Mouse (Mus musculus) macrophage (primary cell): ENCODE measurements around the gene Clstn2. TPM values are rescaled to one million over a fixed set of nuclear protein-coding genes. Genes with fewer than 3 reads are reported as not detected.

ENCODE experiments used
- H3K27ac ChIP-seq: fragments of 350-480 bp; formaldehyde crosslinking; 2 replicates; pipeline ENCODE4 v1.9.0; 2021
- H3K36me3 ChIP-seq: fragments of 350-480 bp; formaldehyde crosslinking; 2 replicates; pipeline ENCODE4 v1.9.0; 2021; ENCODE audit errors: inconsistent target
- H3K4me3 ChIP-seq: fragments of 350-480 bp; formaldehyde crosslinking; 2 replicates; pipeline ENCODE4 v1.9.0; 2021; ENCODE audit errors: inconsistent target
- H3K79me2 ChIP-seq: fragments of 350-480 bp; formaldehyde crosslinking; 2 replicates; pipeline ENCODE4 v1.9.0; 2021; ENCODE audit errors: inconsistent target
- WGBS: methylation state at CpG from one replicate; pipeline ENCODE4 v1.1.7; 2026; ENCODE audit warnings: inconsistent platforms; ENCODE audit not compliant: missing documents; 5-methylcytosine and 5-hydroxymethylcytosine counted together
- polyA plus RNA-seq: library from polyadenylated mRNA; stranded (reverse); fragments of 250-400 nt; gene quantifications from 3 replicates; pipeline ENCODE4 v1.2.4, GENCODE M21; 2018; ENCODE audit warnings: inconsistent platforms

Gene Clstn2
- polyA plus RNA-seq, 1 experiment from 2014 or later: not detected

DNA sequence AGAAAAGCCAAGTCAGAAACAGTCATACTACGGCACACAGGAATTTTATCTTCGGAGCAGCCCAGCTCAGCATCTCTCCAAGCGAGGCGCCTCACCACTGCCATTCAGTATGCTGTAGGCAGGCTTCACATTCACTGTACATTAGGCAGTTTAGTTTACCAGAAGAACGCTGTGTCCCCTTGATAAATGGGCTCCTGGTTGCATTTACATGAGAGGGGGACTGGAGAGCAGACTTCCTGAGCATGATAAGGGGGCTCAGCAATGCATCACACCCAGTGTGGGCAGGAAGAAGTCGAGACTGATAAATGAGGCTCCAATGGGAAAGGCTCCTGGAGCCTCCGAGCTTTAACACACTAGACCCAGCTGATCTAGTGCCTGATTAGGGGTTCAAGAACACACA, 190.9 kb downstream of the Clstn2 start:
- no peaks in the 10 kb centered on the region for H3K36me3 ChIP-seq
- H3K27ac ChIP-seq: no peak overlapping the region
- WGBS: 70% methylated on average over 7 of the region's 7 CpGs
- no peak overlapping the region for H3K4me3 ChIP-seq
- H3K79me2 ChIP-seq: no peaks in the 10 kb centered on the region

DNA sequence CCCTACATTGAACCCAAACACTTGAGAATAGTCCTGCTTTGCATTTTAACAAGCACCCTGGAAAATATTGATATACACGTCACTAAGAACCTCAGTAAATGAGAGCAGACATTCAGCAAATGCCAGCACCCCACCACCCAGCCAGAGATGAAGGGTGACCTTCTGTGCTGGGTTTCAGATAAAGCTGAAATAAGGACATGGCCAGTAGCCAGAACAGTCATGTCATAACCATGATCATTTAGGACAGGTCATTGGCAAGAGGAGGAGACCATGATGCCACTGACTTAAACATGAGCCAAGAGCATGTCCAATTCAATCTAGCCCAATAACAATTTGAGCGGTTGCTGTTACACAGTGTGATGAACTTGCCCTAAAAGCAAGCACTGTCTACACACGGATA, 201.8 kb downstream of the Clstn2 start:
- 93% methylated on average over 3 of the region's 3 CpGs for WGBS

DNA sequence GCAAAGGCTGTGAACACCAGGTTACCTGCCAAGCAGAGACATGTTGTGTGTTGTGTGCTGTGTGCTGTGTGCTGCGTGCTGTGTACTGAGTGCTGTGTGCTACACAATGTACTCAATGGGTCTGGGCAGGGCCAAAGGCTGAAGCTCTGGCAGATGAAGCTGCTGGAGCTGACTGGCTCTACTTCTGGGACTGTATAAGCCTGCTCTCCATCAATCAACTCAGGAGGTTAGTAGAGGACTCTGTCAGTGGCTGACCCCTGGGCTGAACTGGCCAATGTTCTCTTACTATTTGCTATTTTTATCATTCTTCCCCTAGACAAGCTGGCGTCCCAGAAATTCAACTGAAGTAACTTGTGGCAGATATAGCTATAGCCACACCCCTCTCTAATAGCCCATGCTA, 203.1 kb downstream of the Clstn2 start:
- Histone ChIP-seq H3K27ac (no peak overlapping the region), H3K79me2 (no peaks in the 10 kb centered on the region), H3K36me3 (no peaks in the 10 kb centered on the region), H3K4me3 (no peak overlapping the region)
- 86% methylated on average over 2 of the region's 2 CpGs for WGBS

More for the DNA sequence above, 201.8 kb downstream of the Clstn2 start:
- H3K36me3 ChIP-seq: no peaks in the 10 kb centered on the region
- no peaks in the 10 kb centered on the region for H3K79me2 ChIP-seq
- no peak overlapping the region for H3K4me3 ChIP-seq
- H3K27ac ChIP-seq: no peak overlapping the region

DNA sequence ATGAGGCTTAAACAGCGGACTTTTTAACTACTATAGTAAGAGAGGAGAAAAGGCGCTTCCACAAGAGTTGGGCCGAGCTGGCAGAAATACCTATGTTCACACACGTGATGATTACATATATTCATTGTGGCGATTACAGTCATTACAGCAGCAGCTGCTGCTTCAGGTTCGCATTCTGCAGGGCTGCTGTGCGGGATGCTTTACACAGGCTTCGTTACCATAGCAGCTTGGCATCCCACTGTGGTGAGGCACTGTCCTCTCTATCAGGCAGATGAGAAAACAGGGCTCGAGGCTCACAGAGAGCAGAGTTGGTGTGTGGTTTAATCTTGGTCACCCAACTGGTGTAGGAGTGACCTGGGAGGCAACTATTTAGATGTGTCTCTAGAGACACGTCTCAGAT, 205.3 kb downstream of the Clstn2 start:
- H3K4me3 ChIP-seq: no peak overlapping the region
- 80% methylated on average over 10 of the region's 10 CpGs for WGBS
- no peaks in the 10 kb centered on the region for H3K79me2 ChIP-seq
- no peak overlapping the region for H3K27ac ChIP-seq
- no peaks in the 10 kb centered on the region for H3K36me3 ChIP-seq

DNA sequence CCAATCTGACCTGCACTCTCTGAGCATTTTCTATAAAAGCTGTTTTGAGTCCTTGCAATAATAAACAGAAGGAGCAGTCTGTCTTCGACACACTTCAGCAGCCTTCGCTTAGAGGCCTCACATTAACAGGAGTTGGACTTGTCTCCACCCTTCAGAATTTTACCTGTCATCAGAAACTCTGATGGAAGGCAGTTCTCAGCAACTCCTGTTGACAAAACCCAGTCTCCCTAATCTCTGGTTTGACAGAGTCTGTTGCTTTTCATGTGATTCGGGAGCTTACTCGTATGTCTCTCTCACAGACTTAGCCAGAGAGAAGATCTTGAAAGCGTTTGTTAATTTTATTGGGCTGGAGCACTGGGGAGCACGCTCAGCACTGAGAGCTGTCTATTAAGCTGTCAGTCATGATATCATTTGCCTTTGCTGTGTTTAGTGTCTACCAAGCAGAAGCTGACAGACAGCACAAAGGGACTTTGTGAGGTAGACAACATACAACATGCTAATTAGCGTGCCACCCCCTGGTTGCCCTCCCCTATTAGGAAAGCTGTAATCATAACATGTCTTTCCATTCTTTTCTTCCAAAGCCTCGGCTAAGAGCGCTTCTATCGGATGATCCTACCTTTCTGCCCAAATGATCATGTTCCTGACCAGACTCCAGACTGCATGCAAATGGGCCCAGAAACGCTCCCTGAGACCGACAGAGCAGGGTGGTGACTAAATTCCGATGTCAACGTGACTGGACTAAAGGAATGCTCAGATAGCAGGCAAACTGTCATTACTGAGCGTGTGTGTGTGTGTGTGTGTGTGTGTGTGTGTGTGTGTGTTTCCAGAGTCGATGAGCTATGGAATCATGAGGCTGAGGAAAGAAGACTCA, 206.7 kb downstream of the Clstn2 start:
- Histone ChIP-seq H3K27ac (no peak overlapping the region), H3K79me2 (no peaks in the 10 kb centered on the region), H3K4me3 (no peak overlapping the region), H3K36me3 (no peaks in the 10 kb centered on the region)
- 92% methylated on average over 14 of the region's 16 CpGs for WGBS

DNA sequence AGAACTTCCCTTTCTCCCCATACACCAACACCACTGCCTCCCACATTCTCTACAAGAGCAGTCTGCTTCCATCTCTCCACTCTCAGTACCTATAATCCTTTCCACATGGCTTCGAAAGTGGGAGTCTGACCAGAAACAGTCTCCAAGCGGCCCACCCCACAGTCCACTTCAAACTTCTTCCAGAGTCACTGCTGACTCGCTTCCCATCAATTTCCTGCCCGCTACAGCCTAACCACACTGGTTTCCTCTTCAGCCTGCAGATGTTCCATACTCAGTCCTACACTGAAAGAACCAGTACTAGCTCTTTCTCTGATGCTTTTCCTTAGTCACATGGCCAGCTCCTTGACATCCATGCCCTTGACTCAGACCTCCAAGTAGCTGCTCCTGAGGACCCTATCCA, 215.9 kb downstream of the Clstn2 start:
- H3K36me3 ChIP-seq: no peaks in the 10 kb centered on the region
- 4% methylated on average over 4 of the region's 4 CpGs for WGBS
- H3K27ac ChIP-seq: no peak overlapping the region
- H3K79me2 ChIP-seq: no peaks in the 10 kb centered on the region
- H3K4me3 ChIP-seq: no peak overlapping the region

DNA sequence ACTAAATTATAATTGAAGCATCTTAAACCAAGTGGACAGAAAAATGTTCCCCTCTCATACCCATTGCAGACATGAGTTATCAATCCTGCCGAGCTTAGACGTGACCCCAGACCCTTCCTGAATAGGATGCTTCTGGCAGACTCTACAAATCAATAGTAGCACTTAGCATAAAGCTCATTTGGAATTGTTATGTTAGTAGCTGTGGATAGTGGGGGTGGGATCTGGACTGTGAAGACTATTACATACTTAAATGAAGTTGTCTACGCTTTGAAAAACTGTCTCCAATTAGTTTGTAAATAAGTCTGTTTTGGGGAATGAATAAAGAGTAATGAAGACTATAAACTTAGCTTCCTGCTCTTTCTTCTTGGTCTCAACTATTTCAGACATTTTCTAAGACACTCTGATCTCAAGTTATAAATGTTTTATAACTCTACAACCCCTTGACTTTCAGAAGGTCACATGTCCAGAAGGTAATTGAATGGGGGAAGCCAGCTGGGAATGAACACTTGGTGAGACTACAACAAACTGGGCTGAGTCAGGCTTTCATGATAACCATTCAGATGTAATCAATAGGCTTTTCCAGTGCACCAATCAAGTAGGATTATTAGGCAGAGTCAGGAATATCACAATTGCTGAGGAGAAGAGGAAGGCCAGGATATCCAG, 216.7 kb downstream of the Clstn2 start:
- WGBS: 95% methylated on average over 3 of the region's 3 CpGs
- H3K79me2 ChIP-seq: no peaks in the 10 kb centered on the region
- H3K27ac ChIP-seq: no peak overlapping the region
- no peaks in the 10 kb centered on the region for H3K36me3 ChIP-seq
- no peak overlapping the region for H3K4me3 ChIP-seq

DNA sequence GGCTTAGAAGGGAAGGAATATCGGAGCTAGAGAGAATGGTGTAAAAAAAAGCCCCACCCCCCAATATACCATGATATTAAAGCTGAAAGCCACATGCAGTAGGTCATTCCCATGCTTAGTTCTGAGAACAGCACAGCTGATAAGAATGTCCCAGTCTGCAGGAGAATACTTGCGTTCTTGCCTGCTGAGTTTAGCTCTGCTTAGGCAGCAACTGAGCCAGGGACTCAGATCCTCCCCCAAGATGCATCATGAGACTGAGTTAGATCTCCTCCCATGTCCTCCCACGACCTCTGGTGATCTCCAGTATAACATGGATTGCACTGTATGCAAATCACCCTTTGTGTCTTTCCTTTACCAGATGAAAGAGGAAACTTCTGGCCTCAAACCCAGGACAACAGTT, 219.8 kb downstream of the Clstn2 start:
- WGBS: 70% methylated on average over 3 of the region's 3 CpGs
- Histone ChIP-seq H3K4me3 (no peak overlapping the region), H3K79me2 (no peaks in the 10 kb centered on the region), H3K36me3 (no peaks in the 10 kb centered on the region), H3K27ac (no peak overlapping the region)

DNA sequence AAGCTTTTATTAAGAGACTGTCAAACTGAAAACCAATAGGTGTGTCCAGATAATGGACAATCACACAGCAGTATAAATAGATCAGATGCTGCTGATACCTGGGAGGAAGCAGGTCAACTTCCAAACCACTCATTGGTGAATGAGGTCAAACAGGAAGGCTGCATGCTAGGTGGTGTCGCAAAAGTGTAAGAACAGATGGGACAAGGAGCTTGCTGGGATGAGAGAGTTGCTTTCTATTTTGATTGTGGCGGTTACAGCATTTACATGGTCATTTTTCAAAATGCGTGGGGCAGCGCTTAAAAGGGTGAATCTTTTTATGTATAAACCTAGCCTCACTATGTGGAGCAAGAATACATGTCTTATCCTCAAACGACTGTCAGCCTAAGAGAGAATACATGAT, 225.9 kb downstream of the Clstn2 start:
- no peak overlapping the region for H3K4me3 ChIP-seq
- no peaks in the 10 kb centered on the region for H3K79me2 ChIP-seq
- no peak overlapping the region for H3K27ac ChIP-seq
- H3K36me3 ChIP-seq: no peaks in the 10 kb centered on the region
- WGBS: 81% methylated on average over 5 of the region's 5 CpGs

DNA sequence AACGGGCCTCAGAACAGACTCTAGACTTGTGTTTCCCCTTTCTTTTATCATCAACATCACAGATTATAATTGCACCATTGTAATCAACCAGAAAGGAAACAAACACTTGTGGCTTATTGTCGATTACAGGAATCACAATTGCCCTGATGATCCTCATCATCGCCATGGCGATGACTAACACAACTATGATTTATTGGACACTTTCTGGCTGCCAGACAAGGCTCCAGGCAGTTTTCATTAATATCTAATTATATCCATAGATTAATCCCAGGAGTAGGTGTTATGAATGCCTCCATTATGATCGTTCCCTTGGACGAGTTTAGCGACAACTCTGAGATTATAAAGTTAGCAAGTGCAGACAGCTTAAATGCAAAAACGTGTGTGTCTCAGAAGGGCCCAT, 239.3 kb downstream of the Clstn2 start:
- Histone ChIP-seq H3K4me3 (no peak overlapping the region), H3K79me2 (no peaks in the 10 kb centered on the region), H3K36me3 (no peaks in the 10 kb centered on the region), H3K27ac (no peak overlapping the region)
- 42% methylated on average over 8 of the region's 8 CpGs for WGBS

DNA sequence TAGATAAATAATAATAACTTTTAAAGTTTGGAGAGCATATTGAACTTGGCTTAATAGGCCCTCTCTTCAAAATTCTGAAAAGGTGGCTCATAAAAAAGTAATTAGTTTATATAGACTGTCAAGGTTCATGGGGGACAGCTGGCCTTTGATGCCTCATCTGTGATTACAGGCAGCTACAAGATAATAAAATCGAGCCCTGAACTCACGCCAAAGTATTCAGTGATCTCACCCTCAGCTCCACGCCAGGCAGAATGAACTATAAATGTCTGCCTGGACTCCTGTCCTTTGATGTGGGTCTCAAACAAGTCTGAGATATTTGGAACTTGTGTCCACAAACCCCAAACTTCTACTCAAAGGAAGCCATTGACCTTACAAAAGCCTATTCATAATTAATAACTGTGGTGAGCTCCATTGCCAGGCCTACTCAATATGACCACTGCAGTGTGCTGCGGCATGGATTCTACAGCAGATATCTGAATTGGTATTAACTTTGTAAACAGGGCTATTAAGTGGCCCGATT, 244.8 kb downstream of the Clstn2 start:
- 90% methylated on average over 5 of the region's 5 CpGs for WGBS
- Histone ChIP-seq H3K79me2 (no peaks in the 10 kb centered on the region), H3K4me3 (no peak overlapping the region), H3K27ac (no peak overlapping the region), H3K36me3 (no peaks in the 10 kb centered on the region)

DNA sequence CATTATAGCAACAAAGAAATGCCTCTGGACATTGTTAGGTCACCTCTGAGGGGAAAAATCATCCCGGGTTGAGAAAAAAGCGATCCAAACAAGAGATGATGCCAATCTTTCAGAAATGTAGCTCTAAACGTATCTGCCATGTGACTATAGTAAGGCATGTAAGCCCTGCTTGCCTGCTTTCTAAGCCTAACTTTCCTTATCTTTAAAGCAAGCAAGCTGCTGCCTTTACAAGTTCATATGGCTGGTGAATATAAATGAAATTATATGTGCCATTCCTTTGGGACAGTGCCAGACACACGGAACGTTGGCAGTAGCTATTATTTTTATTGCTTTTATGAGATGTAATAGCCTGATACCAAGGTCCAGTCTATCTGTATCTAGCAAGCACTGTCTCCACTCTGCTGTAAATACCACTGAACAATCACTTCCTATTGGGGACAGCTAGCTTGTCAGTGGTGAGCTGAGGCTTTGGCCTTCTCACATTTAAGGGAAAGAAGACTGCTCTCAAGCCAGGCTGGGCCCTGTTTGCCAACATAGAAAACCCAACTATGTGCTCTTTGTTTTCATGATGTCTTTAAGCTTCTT, 252.9 kb downstream of the Clstn2 start:
- 82% methylated on average over 5 of the region's 5 CpGs for WGBS
- no peak overlapping the region for H3K4me3 ChIP-seq
- H3K36me3 ChIP-seq: no peaks in the 10 kb centered on the region
- no peaks in the 10 kb centered on the region for H3K79me2 ChIP-seq
- H3K27ac ChIP-seq: no peak overlapping the region

DNA sequence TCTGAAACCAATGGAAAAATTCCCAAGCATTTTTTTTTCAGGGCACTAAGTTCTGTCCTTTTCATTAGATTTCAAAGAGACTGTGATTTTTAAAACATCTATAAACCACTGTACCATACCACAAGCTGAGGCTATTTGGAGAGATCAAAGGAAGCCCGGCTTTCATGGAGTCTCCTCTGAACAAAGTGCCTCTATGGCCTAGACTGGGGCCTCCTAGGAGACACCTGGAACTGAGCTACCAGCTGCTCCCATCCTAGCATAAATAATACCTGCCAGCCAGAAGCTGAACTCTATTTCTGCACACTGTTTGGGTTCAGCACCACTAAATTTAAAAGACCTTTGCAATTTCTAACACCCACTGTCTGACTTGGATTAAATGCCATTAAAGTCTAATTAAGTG, 257.2 kb downstream of the Clstn2 start:
- H3K79me2 ChIP-seq: no peaks in the 10 kb centered on the region
- WGBS: 100% methylated on average over 1 of the region's 1 CpGs
- no peaks in the 10 kb centered on the region for H3K36me3 ChIP-seq
- no peak overlapping the region for H3K4me3 ChIP-seq
- no peak overlapping the region for H3K27ac ChIP-seq

DNA sequence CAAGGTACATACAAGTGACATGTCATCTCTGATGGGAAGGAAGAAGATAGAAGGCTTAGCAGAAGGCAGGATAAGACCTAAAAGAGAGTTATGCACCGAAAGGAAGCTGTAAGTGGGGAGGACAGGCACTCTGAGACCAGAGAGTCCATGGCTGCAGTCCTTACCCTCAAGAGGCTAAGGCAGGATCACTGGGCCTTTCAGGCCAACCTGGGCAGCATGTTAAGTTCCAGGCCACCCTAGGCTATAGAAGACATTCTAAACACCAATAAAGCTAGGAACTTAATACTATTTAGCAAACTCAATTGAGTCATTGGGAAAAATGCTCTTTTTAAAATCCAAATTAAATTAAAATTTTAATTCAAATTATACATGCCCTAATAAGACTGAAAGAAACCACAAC, 258.0 kb downstream of the Clstn2 start:
- Histone ChIP-seq H3K36me3 (no peaks in the 10 kb centered on the region), H3K27ac (no peak overlapping the region), H3K79me2 (no peaks in the 10 kb centered on the region), H3K4me3 (no peak overlapping the region)
- WGBS: 53% methylated on average over 1 of the region's 1 CpGs

DNA sequence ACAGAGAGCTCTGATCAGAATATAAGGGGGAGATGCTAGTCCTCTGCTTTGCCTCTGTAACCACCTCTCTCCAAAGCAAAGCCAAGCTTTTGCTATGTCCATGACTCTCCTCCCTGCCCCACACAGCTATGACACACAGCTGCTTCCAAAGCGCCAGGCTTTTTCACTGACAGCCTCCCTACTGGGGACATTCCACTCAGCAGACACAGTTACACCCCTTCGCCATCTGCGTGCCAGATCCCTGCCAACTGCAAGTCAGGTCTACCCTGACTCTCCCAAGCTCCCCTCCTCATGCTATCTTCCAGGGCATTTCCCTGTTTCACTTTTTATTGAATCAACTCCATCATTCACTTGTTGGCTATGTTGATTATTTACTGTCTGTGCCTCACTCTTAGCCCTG, 259.1 kb downstream of the Clstn2 start:
- Histone ChIP-seq H3K27ac (no peak overlapping the region), H3K4me3 (no peak overlapping the region), H3K79me2 (no peaks in the 10 kb centered on the region), H3K36me3 (no peaks in the 10 kb centered on the region)
- WGBS: 88% methylated on average over 3 of the region's 3 CpGs
